Mouse (Mus musculus) heart, embryonic 14.5 days (tissue): ENCODE measurements around the gene Hlx. TPM values are rescaled to one million over a fixed set of nuclear protein-coding genes. Genes with fewer than 3 reads are reported as not detected.
A peak's percentile ranks its signal among the peaks of the same experiment; 100 is the strongest.

Experiments used
- ATAC-seq: fragments of 200-750 bp; cut with Nextera tagmentation; 2 replicates; pipeline ENCODE4 v1.8.0; 2017; ENCODE audit warnings: low read depth, moderate TSS enrichment; ENCODE audit not compliant: insufficient number of reproducible peaks, insufficient read depth, low FRiP score
- H3K27ac ChIP-seq, 2 experiments: fragments of 200-500 bp in 1 of 2; fragments of 300-500 bp in 1 of 2; sonication (generic) in 1 of 2; replicated peaks in 1 of 2; 2 replicates each; pipeline ENCODE4 v1.5.1; 2012 to 2014; ENCODE audit warnings: low read depth in 2 of 2, low read length in 2 of 2, control low read depth in 1 of 2, mild to moderate bottlenecking in 1 of 2, mixed read lengths in 1 of 2; ENCODE audit not compliant: control insufficient read depth in 1 of 2, insufficient read depth in 1 of 2
- H3K27me3 ChIP-seq: fragments of 300-500 bp; sonication (generic); 2 replicates; pipeline ENCODE4 v1.6.1; 2014; ENCODE audit warnings: mild to moderate bottlenecking, low read length, control low read depth; ENCODE audit not compliant: control insufficient read depth, insufficient read depth
- H3K36me3 ChIP-seq: fragments of 300-500 bp; sonication (generic); 2 replicates; pipeline ENCODE4 v1.6.1; 2014; ENCODE audit warnings: mild to moderate bottlenecking, control low read depth, low read length, mixed read lengths; ENCODE audit not compliant: control insufficient read depth, insufficient read depth
- H3K4me1 ChIP-seq, 2 experiments: fragments of 200-500 bp in 1 of 2; fragments of 300-500 bp in 1 of 2; sonication (generic) in 1 of 2; 2 replicates each; pipeline ENCODE4 v1.6.1; 2012 to 2014; ENCODE audit warnings: low read length in 2 of 2, control low read depth in 1 of 2, mixed read lengths in 1 of 2; ENCODE audit not compliant: control insufficient read depth in 2 of 2, insufficient read depth in 2 of 2
- H3K4me2 ChIP-seq: fragments of 300-500 bp; sonication (generic); 2 replicates; pipeline ENCODE4 v1.6.1; 2014; ENCODE audit warnings: mild to moderate bottlenecking, low read length
- H3K4me3 ChIP-seq, 2 experiments: fragments of 200-500 bp in 1 of 2; fragments of 300-500 bp in 1 of 2; sonication (generic) in 1 of 2; 2 replicates each; pipeline ENCODE4 v1.5.1; 2012 to 2014; ENCODE audit warnings: low read length in 2 of 2, mild to moderate bottlenecking in 2 of 2, control low read depth in 1 of 2, low read depth in 1 of 2, moderate library complexity in 1 of 2; ENCODE audit not compliant: control insufficient read depth in 1 of 2, insufficient read depth in 1 of 2
- H3K9ac ChIP-seq: fragments of 300-500 bp; sonication (generic); 2 replicates; pipeline ENCODE4 v1.6.1; 2014; ENCODE audit warnings: mild to moderate bottlenecking, low read length
- H3K9me3 ChIP-seq: fragments of 300-500 bp; sonication (generic); 2 replicates; pipeline ENCODE4 v1.6.1; 2016; ENCODE audit warnings: low read length, control low read depth; ENCODE audit not compliant: control insufficient read depth
- WGBS: fragments of 180-500 bp; shearing (Covaris S2); extraction: QIAGEN DNeasy Blood & Tissue Kit; methylation state at CpG from one replicate; pipeline ENCODE4 v1.1.7; 2014; 5-methylcytosine and 5-hydroxymethylcytosine counted together
- polyA plus RNA-seq: library from polyadenylated mRNA; unstranded; fragments of >200 nt; fragmentation: Nextera tagmentation; extraction: Ambion mirVana; gene quantifications from 2 replicates; pipeline ENCODE4 v1.2.1, GENCODE M21; 2014

Hlx gene
- polyA plus RNA-seq, 1 experiment from 2014 or later: 7.7 TPM

DNA sequence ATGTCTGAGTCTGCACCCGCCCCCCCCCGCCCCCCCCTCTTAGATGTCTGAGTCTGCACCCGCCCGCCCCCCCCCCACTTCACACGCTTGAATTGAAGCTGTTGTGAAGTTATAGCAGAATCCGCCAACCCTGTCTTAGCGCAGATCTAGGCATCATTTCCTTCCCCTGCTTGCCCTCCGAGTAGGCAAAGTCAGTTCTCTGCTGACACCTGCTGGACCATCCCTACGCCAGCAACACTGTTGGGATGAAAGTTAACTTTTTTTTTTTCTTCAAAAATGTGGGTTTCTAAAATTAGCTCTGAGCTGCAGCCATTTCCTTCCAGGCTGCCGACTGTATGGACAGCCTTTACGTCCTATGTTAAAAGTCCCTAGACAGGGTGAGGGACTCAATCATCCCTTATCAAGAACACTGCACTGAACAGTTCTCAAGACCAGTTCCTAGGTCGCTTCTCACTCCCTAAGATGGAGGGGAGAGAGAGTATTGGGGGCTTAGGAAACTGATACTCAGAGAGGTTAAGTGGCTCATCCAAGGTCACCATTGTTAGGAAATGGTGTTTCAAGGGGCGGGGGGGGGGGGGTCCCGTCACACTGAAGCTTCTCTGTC is 5.6 kb upstream of the Hlx start:
- H3K27me3 ChIP-seq: peaks cover 44% of the 10 kb centered on the region
- no peaks in the 10 kb centered on the region for H3K36me3 ChIP-seq
- H3K27ac ChIP-seq: no peak overlapping the region
- 3% methylated on average over 11 of the region's 14 CpGs for WGBS
- H3K4me1 ChIP-seq: peaks cover under 1 to 17% of the 10 kb centered on the region in 2 experiments; a peak in 3 of 4 replicates
- no peaks in the 10 kb centered on the region for H3K9me3 ChIP-seq
- H3K4me3 ChIP-seq: no peak overlapping the region
- no peak overlapping the region for H3K9ac ChIP-seq
- 0 out of 2 replicates have a peak overlapping the region, but pooled peaks have one; percentile 25 for H3K4me2 ChIP-seq
- no peak for ATAC-seq

DNA sequence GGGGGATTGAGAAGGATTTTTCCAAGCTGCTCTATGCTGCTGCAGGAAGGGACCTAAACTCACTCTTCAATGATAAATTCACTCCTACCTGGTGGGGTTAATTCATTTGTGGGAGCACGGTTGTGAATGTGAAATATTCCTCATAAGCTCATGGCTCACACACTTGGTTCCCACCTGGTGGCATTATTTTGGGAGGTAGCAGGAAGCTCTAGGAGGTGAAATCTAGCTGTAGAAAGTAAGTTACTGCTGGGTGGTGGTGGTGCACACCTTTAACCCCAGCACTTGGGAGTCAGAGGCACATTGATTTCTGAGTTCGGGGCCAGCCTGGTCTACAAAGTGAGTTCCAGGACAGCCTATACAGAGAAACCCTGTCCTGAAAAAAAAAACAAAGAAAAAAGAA is 4.8 kb upstream of the Hlx start:
- H3K4me3 ChIP-seq: no peak overlapping the region
- no peak overlapping the region for H3K4me2 ChIP-seq
- no peak overlapping the region for H3K27ac ChIP-seq
- H3K36me3 ChIP-seq: no peaks in the 10 kb centered on the region
- peaks cover 2 to 23% of the 10 kb centered on the region in 2 experiments; a peak in 3 of 4 replicates for H3K4me1 ChIP-seq
- 33% methylated on average over 2 of the region's 2 CpGs for WGBS
- no peaks in the 10 kb centered on the region for H3K9me3 ChIP-seq
- peaks cover 49% of the 10 kb centered on the region for H3K27me3 ChIP-seq
- H3K9ac ChIP-seq: no peak overlapping the region
- ATAC-seq: no peak

DNA sequence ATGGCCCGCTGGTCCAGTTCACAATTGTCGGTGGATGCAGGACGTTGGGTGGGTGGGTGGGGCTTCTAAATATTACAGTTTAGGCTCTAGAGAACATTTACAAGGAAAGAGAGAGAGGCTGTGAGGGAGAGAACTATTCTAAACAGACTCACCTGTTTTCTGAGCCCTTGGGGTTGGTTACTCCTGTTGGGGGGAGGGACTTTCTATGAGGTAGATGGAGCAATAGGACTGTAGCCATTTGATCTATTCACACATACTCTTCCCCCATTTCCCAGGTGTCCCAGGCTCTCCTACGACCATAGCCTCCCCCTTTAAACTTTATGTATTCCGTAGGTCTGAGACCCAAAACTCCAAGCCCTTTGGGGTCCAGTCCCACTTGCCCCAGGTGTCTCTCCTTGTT is 3.8 kb upstream of the Hlx start:
- H3K9me3 ChIP-seq: no peaks in the 10 kb centered on the region
- WGBS: 20% methylated on average over 5 of the region's 5 CpGs
- H3K4me3 ChIP-seq: no peak overlapping the region
- ATAC-seq: no peak
- peaks cover 2 to 29% of the 10 kb centered on the region in 2 experiments; a peak in 3 of 4 replicates for H3K4me1 ChIP-seq
- peaks cover 54% of the 10 kb centered on the region for H3K27me3 ChIP-seq
- no peak overlapping the region for H3K27ac ChIP-seq
- no peaks in the 10 kb centered on the region for H3K36me3 ChIP-seq
- no peak overlapping the region for H3K9ac ChIP-seq
- no peak overlapping the region for H3K4me2 ChIP-seq

DNA sequence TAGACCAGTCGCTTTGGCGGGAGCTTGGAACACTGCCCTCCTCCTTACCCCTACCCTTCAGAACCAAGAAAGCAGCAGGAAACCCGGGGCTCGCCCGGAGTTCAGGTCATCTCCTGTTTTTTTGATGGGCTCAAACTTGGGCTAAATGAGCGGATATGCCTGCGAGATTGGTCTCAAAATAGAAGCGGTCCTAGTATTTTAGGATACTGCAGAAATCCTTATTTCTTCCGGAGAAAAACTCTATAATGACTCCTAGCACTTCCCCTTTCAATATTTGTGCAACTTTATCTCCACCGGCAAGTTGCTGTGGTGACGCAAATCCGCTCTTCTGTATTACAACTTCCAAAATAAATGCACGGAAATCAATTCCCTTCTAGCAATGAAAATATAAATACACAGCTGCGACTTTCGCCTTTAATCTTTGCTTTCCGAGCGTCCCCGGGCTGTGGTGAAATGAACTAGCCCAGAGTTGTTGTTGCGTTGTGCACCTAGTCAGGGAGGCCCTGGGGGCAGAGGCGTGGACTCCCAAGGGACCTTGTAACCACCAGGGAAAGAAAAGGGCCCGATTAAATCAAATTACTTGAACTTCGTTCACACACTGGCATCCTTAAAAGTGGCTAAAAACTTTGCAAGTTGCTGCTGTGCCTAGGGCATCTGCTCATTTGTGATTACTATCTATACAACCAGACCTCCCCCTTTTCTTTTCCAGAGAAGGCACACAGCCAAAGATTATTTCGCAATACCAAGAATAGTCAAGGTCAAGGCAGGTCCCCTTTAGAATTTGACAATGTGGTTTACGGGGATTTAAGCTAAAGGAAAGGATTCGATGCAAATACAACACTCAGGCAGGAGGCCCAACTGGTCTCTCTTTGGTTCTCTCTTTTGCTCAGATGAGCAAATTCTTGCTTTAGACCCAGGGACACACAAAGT is 2.8 kb upstream of the Hlx start:
- no peak for ATAC-seq
- H3K36me3 ChIP-seq: no peaks in the 10 kb centered on the region
- H3K4me2 ChIP-seq: no peak overlapping the region; the same call in 1 of the 2 replicates
- 0 out of 4 replicates have a peak overlapping the region, but pooled peaks of 1 of the 2 experiments have one; percentile 31 for H3K27ac ChIP-seq
- H3K27me3 ChIP-seq: peaks cover 59% of the 10 kb centered on the region
- peaks cover 2 to 29% of the 10 kb centered on the region in 2 experiments; a peak in 3 of 4 replicates for H3K4me1 ChIP-seq
- WGBS: 5% methylated on average over 25 of the region's 25 CpGs
- H3K9me3 ChIP-seq: no peaks in the 10 kb centered on the region
- H3K9ac ChIP-seq: no peak overlapping the region
- no peak overlapping the region for H3K4me3 ChIP-seq

DNA sequence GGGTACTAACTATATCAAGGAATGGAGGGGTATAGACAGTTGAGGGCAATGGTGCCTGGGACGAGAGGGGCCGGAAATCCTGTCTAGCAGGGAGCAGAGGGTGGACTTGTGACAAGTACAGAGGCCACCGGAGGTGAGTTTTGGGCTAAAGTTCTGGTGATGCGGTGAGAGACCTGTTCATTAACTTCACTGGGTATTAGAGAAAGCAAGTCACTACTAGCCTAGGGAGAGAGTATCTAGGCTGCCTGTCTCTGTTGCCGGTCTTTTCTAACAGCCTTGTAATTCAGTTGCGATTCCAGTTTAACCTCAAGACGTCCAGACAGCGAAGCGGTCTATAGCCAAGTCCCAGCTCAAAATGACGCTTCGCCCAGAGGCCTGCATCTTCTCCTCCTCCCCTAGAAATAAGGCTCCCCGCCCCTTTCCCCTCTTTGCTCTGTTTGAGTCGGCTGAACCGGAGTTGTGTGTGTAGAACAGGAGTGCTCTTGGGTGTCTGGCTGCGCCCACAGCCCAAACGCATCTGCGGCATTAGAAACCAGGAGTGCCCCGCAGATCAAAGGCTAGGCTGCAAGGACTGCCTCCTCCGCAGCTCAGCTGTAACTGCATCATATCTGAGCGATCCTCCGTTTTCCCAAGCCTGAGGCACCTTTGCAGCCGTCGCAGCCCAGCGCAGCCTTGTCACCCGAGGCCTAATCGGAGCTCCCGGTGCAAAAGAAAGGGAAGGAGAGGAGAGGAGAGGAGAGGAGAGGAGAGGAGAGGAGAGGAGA is 1.8 kb upstream of the Hlx start:
- WGBS: 1% methylated on average over 26 of the region's 27 CpGs
- H3K4me2 ChIP-seq: peak overlapping the region; percentile 95
- H3K27me3 ChIP-seq: peaks cover 69% of the 10 kb centered on the region
- no peak for ATAC-seq
- no peaks in the 10 kb centered on the region for H3K36me3 ChIP-seq
- H3K27ac ChIP-seq: no peak overlapping the region
- H3K9me3 ChIP-seq: no peaks in the 10 kb centered on the region
- H3K4me1 ChIP-seq: peaks cover 2 to 29% of the 10 kb centered on the region in 2 experiments; a peak in 3 of 4 replicates
- peak overlapping the region; percentile 30 for H3K9ac ChIP-seq
- H3K4me3 ChIP-seq: peak overlapping the region in 1 of 2 experiments; percentile 20; a peak in 2 of 4 replicates

DNA sequence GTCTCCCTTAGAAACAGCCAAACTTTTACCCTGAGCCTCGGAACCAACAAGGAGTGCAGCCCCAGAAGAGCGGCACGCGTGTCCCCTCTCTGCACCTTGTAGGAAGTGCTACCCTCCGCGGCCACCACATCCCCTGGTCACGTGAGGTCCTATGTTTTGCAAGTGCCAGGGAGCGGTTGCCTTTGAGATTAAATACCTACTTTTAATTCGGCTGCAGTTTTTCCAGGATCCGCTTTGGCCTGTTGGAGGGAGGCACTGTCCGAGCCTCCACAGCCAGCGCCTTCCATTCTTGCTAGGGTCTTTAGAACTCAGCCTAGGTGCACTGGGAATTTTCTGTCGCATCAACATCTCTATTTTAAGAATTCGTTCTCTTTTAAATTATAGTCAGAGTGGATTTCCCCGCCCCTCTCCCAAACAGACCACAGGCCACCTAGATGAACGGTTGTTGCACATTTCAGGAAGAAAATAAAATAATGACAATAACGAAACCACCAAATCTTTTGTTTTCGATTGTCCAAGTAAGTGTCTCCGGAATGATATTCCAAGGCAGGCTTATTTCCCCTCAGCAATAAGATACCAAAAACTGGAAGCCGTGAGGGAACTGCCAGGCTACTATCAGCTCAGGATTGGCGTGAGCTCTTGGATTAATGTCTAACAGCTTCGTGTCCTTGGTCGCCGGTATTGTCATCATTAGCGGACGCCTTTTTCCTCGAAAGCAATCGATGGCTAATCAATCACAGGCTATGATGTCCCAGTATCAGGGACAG is 1.1 kb upstream of the Hlx start:
- no peak overlapping the region for H3K27ac ChIP-seq
- no peaks in the 10 kb centered on the region for H3K9me3 ChIP-seq
- WGBS: 4% methylated on average over 28 of the region's 28 CpGs
- H3K4me1 ChIP-seq: peaks cover 2 to 29% of the 10 kb centered on the region in 2 experiments; a peak in 3 of 4 replicates
- no peak overlapping the region for H3K9ac ChIP-seq
- H3K27me3 ChIP-seq: peaks cover 72% of the 10 kb centered on the region
- no peak for ATAC-seq
- H3K4me3 ChIP-seq: peak overlapping the region in 1 of 2 experiments; percentile 68; a peak in 2 of 4 replicates
- no peaks in the 10 kb centered on the region for H3K36me3 ChIP-seq
- peak overlapping the region; percentile 95 for H3K4me2 ChIP-seq
